Mouse (Mus musculus): ENCODE measurements around the gene Cd24a.

The Cd24a gene

GRCm38 (mm10) chr10:43577997-43578331, at the start of gene Cd24a:
Gene Cd24a (plus strand): TSS chr10:43578284.
- no peak for DNase-seq (ENCODE audit: extremely low spot score, low spot score)

GRCm38 (mm10) chr10:43534382-43534781, 43.7 kb upstream of the Cd24a start:
- no peak for DNase-seq (ENCODE audit: extremely low spot score, low spot score)

- DNase-seq (ENCODE audit: extremely low spot score, low spot score), result no peak
These were observed 40.4 kb upstream of the Cd24a start for GRCm38 (mm10) chr10:43537652-43538051.

- DNase-seq (ENCODE audit: extremely low spot score, low spot score), result no peak
These were observed 39.3 kb upstream of the Cd24a start for GRCm38 (mm10) chr10:43538831-43539230.

- no peak for DNase-seq (ENCODE audit: extremely low spot score, low spot score)
These were observed 38.3 kb upstream of the Cd24a start for GRCm38 (mm10) chr10:43539746-43540310.

GRCm38 (mm10) chr10:43540442-43541152, 37.5 kb upstream of the Cd24a start, which contains the start of gene 1700021F05Rik:
Gene 1700021F05Rik (minus strand): TSS chr10:43540994.
- DNase-seq (ENCODE audit: extremely low spot score, low spot score), result peak; percentile 97

- no peak for DNase-seq (ENCODE audit: extremely low spot score, low spot score)
These were observed 36.9 kb upstream of the Cd24a start for GRCm38 (mm10) chr10:43541153-43541544.

GRCm38 (mm10) chr10:43549411-43549810, 28.7 kb upstream of the Cd24a start:
- DNase-seq (ENCODE audit: extremely low spot score, low spot score), result no peak

- no peak for DNase-seq (ENCODE audit: extremely low spot score, low spot score)
These were observed 27.2 kb upstream of the Cd24a start for GRCm38 (mm10) chr10:43550923-43551322.

- no peak for DNase-seq (ENCODE audit: extremely low spot score, low spot score)
These were observed 26.7 kb upstream of the Cd24a start for GRCm38 (mm10) chr10:43551388-43551787.

GRCm38 (mm10) chr10:43557630-43558165, 20.4 kb upstream of the Cd24a start:
- no peak for DNase-seq (ENCODE audit: extremely low spot score, low spot score)

- DNase-seq (ENCODE audit: extremely low spot score, low spot score), result no peak
These were observed 18.8 kb upstream of the Cd24a start for GRCm38 (mm10) chr10:43559313-43559712.

GRCm38 (mm10) chr10:43560765-43561164, 17.3 kb upstream of the Cd24a start:
- no peak for DNase-seq (ENCODE audit: extremely low spot score, low spot score)

GRCm38 (mm10) chr10:43561311-43561710, 16.8 kb upstream of the Cd24a start:
- no peak for DNase-seq (ENCODE audit: extremely low spot score, low spot score)

GRCm38 (mm10) chr10:43574352-43574751, 3.7 kb upstream of the Cd24a start:
- DNase-seq (ENCODE audit: extremely low spot score, low spot score), result no peak

GRCm38 (mm10) chr10:43574956-43575355, 3.1 kb upstream of the Cd24a start:
- DNase-seq (ENCODE audit: extremely low spot score, low spot score), result peak; percentile 84

GRCm38 (mm10) chr10:43577299-43577996, 636 bp upstream of the Cd24a start:
- DNase-seq (ENCODE audit: extremely low spot score, low spot score), result peak; percentile 56

- peak; percentile 89 for DNase-seq (ENCODE audit: extremely low spot score, low spot score)
These were observed 276 bp downstream of the Cd24a start for GRCm38 (mm10) chr10:43578366-43578753.

GRCm38 (mm10) chr10:43578754-43579380, 783 bp downstream of the Cd24a start:
- DNase-seq (ENCODE audit: extremely low spot score, low spot score), result peak; percentile 94

- peak; percentile 80 for DNase-seq (ENCODE audit: extremely low spot score, low spot score)
These were observed 1.5 kb downstream of the Cd24a start for GRCm38 (mm10) chr10:43579381-43580261.

GRCm38 (mm10) chr10:43580649-43581078, 2.6 kb downstream of the Cd24a start:
- peak; percentile 84 for DNase-seq (ENCODE audit: extremely low spot score, low spot score)

All from neural tube, embryonic 10.5 days (tissue).